ENCODE assay signal across 8 mouse cellular contexts in genomic region chr11:4703688-4704071, GRCm38 (mm10). TPM values are rescaled to one million over a fixed set of nuclear protein-coding genes. Genes with fewer than 3 reads are reported as not detected.
A peak's percentile ranks its signal among the peaks of the same experiment; 100 is the strongest.
DNase-seq lines count a peak whose midpoint lies in the region; ATAC-seq and TF ChIP-seq lines count a peak whose summit lies in the region.

No protein-coding gene starts in this region.

- peak overlapping the region; percentile 65 for H3K4me2 ChIP-seq in forebrain, embryonic 11.5 days (ENCODE audit: low read depth, low read length, severe bottlenecking)
- peak overlapping the region; percentile 90 for H3K4me2 ChIP-seq in liver, embryonic 13.5 days
- peak overlapping the region; percentile 87 for H3K4me2 ChIP-seq in stomach, embryonic 16.5 days (ENCODE audit: low read depth, low read length)

- peak overlapping the region; percentile 96 for H3K4me3 ChIP-seq in spleen, adult 2 months (ENCODE audit: extremely low read depth, insufficient read depth, insufficient read length)
- H3K4me3 ChIP-seq in forebrain, embryonic 11.5 days (ENCODE audit: low read depth, low read length): peak overlapping the region; percentile 72
- peak overlapping the region; percentile 82 for H3K4me3 ChIP-seq in liver, embryonic 13.5 days (replicated peaks)
- peak overlapping the region; percentile 86 for H3K4me3 ChIP-seq in stomach, embryonic 16.5 days (replicated peaks; ENCODE audit: low read length)

- peak overlapping the region; percentile 78 for H3K27ac ChIP-seq in spleen, adult 2 months (ENCODE audit: insufficient read depth, low read length)
- no peak overlapping the region for H3K27ac ChIP-seq in forebrain, embryonic 11.5 days (ENCODE audit: low read depth, low read length)
- H3K27ac ChIP-seq in liver, embryonic 13.5 days: peak overlapping the region; percentile 74
- peak overlapping the region; percentile 80 for H3K27ac ChIP-seq in stomach, embryonic 16.5 days (ENCODE audit: low read length)

- no peak for TF ChIP-seq CTCF in spleen, adult 2 months (IDR thresholded peaks at IDR 0.05; ENCODE audit: extremely low read depth, insufficient read depth, insufficient read length, insufficient replicate concordance)

- 3% methylated on average over 12 of the region's 12 CpGs for WGBS in spleen, adult 2 months
- 5% methylated on average over 12 of the region's 12 CpGs for WGBS in forebrain, embryonic 11.5 days
- 4% methylated on average over 12 of the region's 12 CpGs for WGBS in liver, embryonic 13.5 days (ENCODE audit: insufficient replicate concordance)
- WGBS in stomach, embryonic 16.5 days: 2% methylated on average over 12 of the region's 12 CpGs

- peaks cover 5% of the 10 kb centered on the region; the same call in 1 of the 2 replicates for H3K4me1 ChIP-seq in spleen, adult 2 months (ENCODE audit: control insufficient read depth, insufficient read depth, insufficient read length)
- H3K4me1 ChIP-seq in forebrain, embryonic 11.5 days (replicated peaks; ENCODE audit: control insufficient read depth, insufficient read depth, low read length): peaks cover 3% of the 10 kb centered on the region; the same call in 1 of the 2 replicates
- peaks cover 36% of the 10 kb centered on the region for H3K4me1 ChIP-seq in liver, embryonic 13.5 days (replicated peaks)
- H3K4me1 ChIP-seq in stomach, embryonic 16.5 days (ENCODE audit: control insufficient read depth, insufficient read depth, low read length): peaks cover 17% of the 10 kb centered on the region

- peak overlapping the region; percentile 86 for H3K9ac ChIP-seq in forebrain, embryonic 11.5 days (ENCODE audit: low read length)
- H3K9ac ChIP-seq in liver, embryonic 13.5 days: peak overlapping the region; percentile 90
- H3K9ac ChIP-seq in stomach, embryonic 16.5 days (ENCODE audit: low read length): peak overlapping the region; percentile 95

- no peak for DNase-seq in spleen, adult 2 months (ENCODE audit: low read depth in 1 of 2, low spot score in 2 of 2)
- DNase-seq in spleen, postnatal 36 days (ENCODE audit: low spot score in 2 of 2): no peak
- DNase-seq in forebrain, embryonic 11.5 days (ENCODE audit: low spot score): no peak
- no peak for DNase-seq in liver, embryonic 13.5 days
- no peak for DNase-seq in cerebellum, adult 8-10 months
- DNase-seq in adrenal gland, adult 8-10 months: no peak

- ATAC-seq in forebrain, embryonic 11.5 days (replicated peaks; ENCODE audit: low FRiP score): no peak; the same call in 1 of the 2 replicates
- peak; percentile 1; the same call in 1 of the 2 replicates for ATAC-seq in liver, embryonic 13.5 days (ENCODE audit: low read depth)
- no peak for ATAC-seq in stomach, embryonic 16.5 days (ENCODE audit: insufficient read depth, low FRiP score)
- ATAC-seq in frontal cortex, adult (ENCODE audit: low TSS enrichment): no peak

- no peaks in the 10 kb centered on the region for H3K27me3 ChIP-seq in spleen, adult 2 months (ENCODE audit: control insufficient read depth, insufficient read depth, low read length)
- no peaks in the 10 kb centered on the region for H3K27me3 ChIP-seq in forebrain, embryonic 11.5 days (ENCODE audit: control insufficient read depth, insufficient read depth, low read length)
- no peaks in the 10 kb centered on the region for H3K27me3 ChIP-seq in liver, embryonic 13.5 days
- H3K27me3 ChIP-seq in stomach, embryonic 16.5 days (ENCODE audit: control insufficient read depth, insufficient read depth, low read length): no peaks in the 10 kb centered on the region

- no peaks in the 10 kb centered on the region for H3K9me3 ChIP-seq in forebrain, embryonic 11.5 days (ENCODE audit: control insufficient read depth, low read length)
- no peaks in the 10 kb centered on the region for H3K9me3 ChIP-seq in liver, embryonic 13.5 days (replicated peaks)
- no peaks in the 10 kb centered on the region for H3K9me3 ChIP-seq in stomach, embryonic 16.5 days (replicated peaks; ENCODE audit: control insufficient read depth, low read length)

- no peak for TF ChIP-seq POLR2A in spleen, adult 2 months (IDR thresholded peaks at IDR 0.05; ENCODE audit: low read depth, low read length)

- peaks cover 9% of the 10 kb centered on the region for H3K36me3 ChIP-seq in spleen, adult 2 months (ENCODE audit: control insufficient read depth, insufficient read depth, low read length)
- no peaks in the 10 kb centered on the region; the same call in 1 of the 2 replicates for H3K36me3 ChIP-seq in forebrain, embryonic 11.5 days (ENCODE audit: control insufficient read depth, insufficient read depth, low read length)
- peaks cover 22% of the 10 kb centered on the region for H3K36me3 ChIP-seq in liver, embryonic 13.5 days
- peaks cover 9% of the 10 kb centered on the region for H3K36me3 ChIP-seq in stomach, embryonic 16.5 days (ENCODE audit: control insufficient read depth, insufficient read depth, low read length)

RNA-seq across cellular contexts. Expression of gene Uqcr10, which starts 0.5 kb away (rescaled TPM):
- 160 and 307 TPM in 2 replicates for polyA plus RNA-seq in spleen, adult 2 months (2012; rRNA removed)
- polyA plus RNA-seq in forebrain, embryonic 11.5 days (2014; fragmentation: Nextera tagmentation; extraction: Ambion mirVana): 550 and 552 TPM in 2 replicates
- 687 and 723 TPM in 2 replicates for polyA plus RNA-seq in liver, embryonic 13.5 days (2015; fragmentation: Nextera tagmentation; extraction: Ambion mirVana)
- 963 and 971 TPM in 2 replicates for polyA plus RNA-seq in stomach, embryonic 16.5 days (2015; fragmentation: Nextera tagmentation; extraction: Ambion mirVana)
- total RNA-seq in adrenal gland, adult 8-10 months (2022): 100 to 1,000 TPM; 587 to 783 (median 663) TPM

RNA-seq across cellular contexts. Expression of gene Zmat5, which starts 0.8 kb away (rescaled TPM):
- 31.9 and 46.5 TPM in 2 replicates for polyA plus RNA-seq in spleen, adult 2 months (2012; rRNA removed)
- polyA plus RNA-seq in forebrain, embryonic 11.5 days (2014; fragmentation: Nextera tagmentation; extraction: Ambion mirVana): 70.9 and 76.4 TPM in 2 replicates
- polyA plus RNA-seq in liver, embryonic 13.5 days (2015; fragmentation: Nextera tagmentation; extraction: Ambion mirVana): 30.2 and 31.0 TPM in 2 replicates
- 61.4 and 68.2 TPM in 2 replicates for polyA plus RNA-seq in stomach, embryonic 16.5 days (2015; fragmentation: Nextera tagmentation; extraction: Ambion mirVana)
- 10 to 100 TPM; 46.3 to 69.2 (median 59.1) TPM for total RNA-seq in adrenal gland, adult 8-10 months (2022)

RNA-seq across cellular contexts. Expression of gene Cabp7, which starts 42.9 kb away (rescaled TPM):
- 0.04 TPM in 1 of 2 replicates, not detected in the other for polyA plus RNA-seq in spleen, adult 2 months (2012; rRNA removed)
- polyA plus RNA-seq in forebrain, embryonic 11.5 days (2014; fragmentation: Nextera tagmentation; extraction: Ambion mirVana): 0.57 and 0.79 TPM in 2 replicates
- polyA plus RNA-seq in liver, embryonic 13.5 days (2015; fragmentation: Nextera tagmentation; extraction: Ambion mirVana): 0.06 TPM in 1 of 2 replicates, not detected in the other
- polyA plus RNA-seq in stomach, embryonic 16.5 days (2015; fragmentation: Nextera tagmentation; extraction: Ambion mirVana): 0.15 and 0.27 TPM in 2 replicates
- under 1 TPM in 3 of 4 experiments, not detected in 1; 0.12 to 0.86 (median 0.14) TPM for total RNA-seq in adrenal gland, adult 8-10 months (2022)
